ENCODE assay signal across 8 mouse cellular contexts in genomic region chr5:142929400-142929752, GRCm38 (mm10). TPM values are rescaled to one million over a fixed set of nuclear protein-coding genes. Genes with fewer than 3 reads are reported as not detected.
DNase-seq lines count a peak whose midpoint lies in the region; ATAC-seq and TF ChIP-seq lines count a peak whose summit lies in the region.

No protein-coding gene starts in this region.

- H3K27ac ChIP-seq in heart, embryonic 14.5 days (replicated peaks in 1 of 2; ENCODE audit: control insufficient read depth in 1 of 2, insufficient read depth in 1 of 2, low read depth in 2 of 2, low read length in 2 of 2): peak overlapping the region; percentile 83 to 93
- peak overlapping the region; percentile 37 for H3K27ac ChIP-seq in MEL (ENCODE audit: control insufficient read depth, low read depth, low read length)
- H3K27ac ChIP-seq in forebrain, embryonic 16.5 days (ENCODE audit: low read length): peak overlapping the region; percentile 18; the same call in 1 of the 2 replicates
- peak overlapping the region; percentile 87 for H3K27ac ChIP-seq in midbrain, embryonic 10.5 days (replicated peaks)

- H3K27me3 ChIP-seq in heart, embryonic 14.5 days (ENCODE audit: control insufficient read depth, insufficient read depth, low read length): no peaks in the 10 kb centered on the region
- no peaks in the 10 kb centered on the region for H3K27me3 ChIP-seq in MEL (ENCODE audit: control insufficient read depth in 1 of 2, insufficient read depth in 2 of 2, low read length in 2 of 2)
- H3K27me3 ChIP-seq in forebrain, embryonic 16.5 days (replicated peaks; ENCODE audit: control insufficient read depth, insufficient read depth, low read length): 0 out of 2 replicates have a peak, but pooled peaks cover 2% of the 10 kb centered on the region
- peaks cover 47% of the 10 kb centered on the region for H3K27me3 ChIP-seq in midbrain, embryonic 10.5 days (ENCODE audit: low read depth, poor library complexity, severe bottlenecking)

- H3K9ac ChIP-seq in heart, embryonic 14.5 days (ENCODE audit: low read length): peak overlapping the region; percentile 85
- H3K9ac ChIP-seq in MEL (ENCODE audit: control insufficient read depth, low read depth, low read length, poor library complexity, severe bottlenecking): peak overlapping the region; percentile 74
- peak overlapping the region; percentile 58 for H3K9ac ChIP-seq in forebrain, embryonic 16.5 days (replicated peaks; ENCODE audit: low read depth, low read length)

- no peaks in the 10 kb centered on the region for H3K36me3 ChIP-seq in heart, embryonic 14.5 days (ENCODE audit: control insufficient read depth, insufficient read depth, low read length)
- peaks cover 0 to 22% of the 10 kb centered on the region in 2 experiments; a peak in 2 of 4 replicates for H3K36me3 ChIP-seq in MEL (ENCODE audit: control insufficient read depth in 1 of 2, insufficient read depth in 2 of 2, low read length in 2 of 2)
- no peaks in the 10 kb centered on the region for H3K36me3 ChIP-seq in forebrain, embryonic 16.5 days (ENCODE audit: control insufficient read depth, insufficient read depth)
- H3K36me3 ChIP-seq in midbrain, embryonic 10.5 days: no peaks in the 10 kb centered on the region

- TF ChIP-seq EP300 in MEL (IDR thresholded peaks at IDR 0.05; ENCODE audit: low read depth in 1 of 2, low read length in 2 of 2): no peak; a peak in 1 of 4 replicates

- intact Hi-C loops in heart, postnatal 14 days (cut with DNase I): no loop called here

- no peak for DNase-seq in heart, postnatal 14 days
- no peak for DNase-seq in MEL (ENCODE audit: low read depth, low spot score)
- no peak for DNase-seq in midbrain, embryonic 10.5 days (ENCODE audit: low spot score)
- DNase-seq in gastrocnemius, postnatal 10 days: no peak
- DNase-seq in testis, postnatal 10 days (ENCODE audit: low spot score): no peak
- no peak for DNase-seq in right cerebral cortex, postnatal 14 days

- peaks cover 31 to 45% of the 10 kb centered on the region in 2 experiments for H3K4me1 ChIP-seq in heart, embryonic 14.5 days (ENCODE audit: control insufficient read depth in 2 of 2, insufficient read depth in 2 of 2, low read length in 2 of 2)
- peaks cover 5 to 42% of the 10 kb centered on the region in 2 experiments; a peak in 3 of 4 replicates for H3K4me1 ChIP-seq in MEL (ENCODE audit: control insufficient read depth in 1 of 2, insufficient read depth in 2 of 2, low read length in 2 of 2)
- H3K4me1 ChIP-seq in forebrain, embryonic 16.5 days (replicated peaks; ENCODE audit: control insufficient read depth, insufficient read depth, low read length): peaks cover 7% of the 10 kb centered on the region
- peaks cover 43% of the 10 kb centered on the region for H3K4me1 ChIP-seq in midbrain, embryonic 10.5 days

- WGBS in heart, embryonic 14.5 days: 21% methylated on average over 4 of the region's 4 CpGs
- WGBS in forebrain, embryonic 16.5 days: 21% methylated on average over 4 of the region's 4 CpGs
- 21% methylated on average over 4 of the region's 4 CpGs for WGBS in midbrain, embryonic 10.5 days

- peak overlapping the region; percentile 82 for H3K4me2 ChIP-seq in heart, embryonic 14.5 days (ENCODE audit: low read length)
- H3K4me2 ChIP-seq in forebrain, embryonic 16.5 days (ENCODE audit: low read length): peak overlapping the region; percentile 70

- no peak for TF ChIP-seq POLR2A in MEL (IDR thresholded peaks at IDR 0.05; ENCODE audit: control insufficient read depth in 1 of 2, insufficient read depth in 1 of 2, low read depth in 1 of 2, low read length in 2 of 2, poor library complexity in 1 of 2)

- TF ChIP-seq CTCF in MEL (IDR thresholded peaks at IDR 0.05 in 2 of 3, conservative IDR thresholded peaks at IDR 0.05 in 1 of 3; ENCODE audit: control insufficient read depth in 1 of 3, insufficient read depth in 1 of 3, low read depth in 2 of 3, low read length in 3 of 3, poor library complexity in 1 of 3, severe bottlenecking in 1 of 3): no peak

- H3K79me2 ChIP-seq in MEL (ENCODE audit: control insufficient read depth, insufficient read depth, low read length, poor library complexity): peaks cover 4% of the 10 kb centered on the region; the same call in 1 of the 2 replicates

- no peak for ATAC-seq in heart, embryonic 14.5 days (ENCODE audit: insufficient number of reproducible peaks, insufficient read depth, low FRiP score, low read depth)
- ATAC-seq in forebrain, embryonic 16.5 days: no peak

- H3K4me3 ChIP-seq in heart, embryonic 14.5 days (ENCODE audit: control insufficient read depth in 1 of 2, insufficient read depth in 1 of 2, low read depth in 1 of 2, low read length in 2 of 2): peak overlapping the region; percentile 55 to 59
- peak overlapping the region; percentile 58 to 89 for H3K4me3 ChIP-seq in MEL (ENCODE audit: control insufficient read depth in 1 of 2, insufficient read depth in 1 of 2, low read depth in 2 of 2, low read length in 2 of 2)
- peak overlapping the region; percentile 45 for H3K4me3 ChIP-seq in forebrain, embryonic 16.5 days (replicated peaks; ENCODE audit: low read length)
- peak overlapping the region; percentile 57 for H3K4me3 ChIP-seq in midbrain, embryonic 10.5 days

- H3K9me3 ChIP-seq in heart, embryonic 14.5 days (ENCODE audit: control insufficient read depth, low read length): no peaks in the 10 kb centered on the region
- H3K9me3 ChIP-seq in MEL (replicated peaks; ENCODE audit: insufficient read depth, low read length): no peaks in the 10 kb centered on the region
- H3K9me3 ChIP-seq in forebrain, embryonic 16.5 days (ENCODE audit: control insufficient read depth, low read length): no peaks in the 10 kb centered on the region
- H3K9me3 ChIP-seq in midbrain, embryonic 10.5 days (replicated peaks): no peaks in the 10 kb centered on the region

- no peak for TF ChIP-seq RAD21 in MEL (IDR thresholded peaks at IDR 0.05; ENCODE audit: low read depth, low read length)

TF ChIP-seq in MEL, 35 proteins besides CTCF, POLR2A, EP300 and RAD21:
- TF ChIP-seq USF1 (IDR thresholded peaks at IDR 0.05; ENCODE audit: low read depth, low read length) (0 out of 2 replicates have a peak, but pooled peaks have one; percentile 2), GABPA (IDR thresholded peaks at IDR 0.05; ENCODE audit: low read depth, low read length) (no peak), ZMIZ1 (IDR thresholded peaks at IDR 0.05; ENCODE audit: low read depth, low read length) (0 out of 2 replicates have a peak, but pooled peaks have one; percentile 8), E2F4 (IDR thresholded peaks at IDR 0.05; ENCODE audit: borderline replicate concordance, low read depth, low read length) (peak; percentile 14; the same call in 1 of the 2 replicates), MAZ (IDR thresholded peaks at IDR 0.05; ENCODE audit: low read depth, low read length) (0 out of 2 replicates have a peak, but pooled peaks have one; percentile 2), RCOR1 (IDR thresholded peaks at IDR 0.05; ENCODE audit: low read depth, low read length) (0 out of 2 replicates have a peak, but pooled peaks have one; percentile 5)

RNA-seq across cellular contexts. Expression of gene Actb, which starts 22.8 kb away (rescaled TPM):
- polyA plus RNA-seq in heart, embryonic 14.5 days (2014; fragmentation: Nextera tagmentation; extraction: Ambion mirVana): 5,159 and 5,554 TPM in 2 replicates
- total RNA-seq in heart, postnatal 14 days (2021): 1,000 to 10,000 TPM; 1,025 to 1,358 TPM
- 3,019 and 3,042 TPM in 2 replicates for total RNA-seq in MEL (2012; rRNA removed)
- 1,000 to 10,000 TPM; 1,403 to 4,417 TPM for polyA plus RNA-seq in MEL (2012; ENCODE audit: insufficient read depth in 1 of 2, insufficient read length in 2 of 2, low read depth in 1 of 2, low replicate concordance in 2 of 2, missing spikeins in 1 of 2)
- polyA plus RNA-seq in forebrain, embryonic 16.5 days (2015; fragmentation: Nextera tagmentation; extraction: Ambion mirVana): 15,087 and 15,431 TPM in 2 replicates
- 12,690 and 13,877 TPM in 2 replicates for polyA plus RNA-seq in midbrain, embryonic 10.5 days (2016; fragmentation: Nextera tagmentation; extraction: Ambion mirVana)
- total RNA-seq in gastrocnemius, postnatal 10 days (2021): 1,000 to 10,000 TPM; 1,451 to 1,869 TPM

RNA-seq across cellular contexts. Expression of gene Fscn1, which starts 30.8 kb away (rescaled TPM):
- 120 and 124 TPM in 2 replicates for polyA plus RNA-seq in heart, embryonic 14.5 days (2014; fragmentation: Nextera tagmentation; extraction: Ambion mirVana)
- total RNA-seq in heart, postnatal 14 days (2021): 10 to 100 TPM; 47.3 to 68.9 TPM
- not detected in 2 replicates for total RNA-seq in MEL (2012; rRNA removed)
- polyA plus RNA-seq in MEL (2012; ENCODE audit: insufficient read depth in 1 of 2, insufficient read length in 2 of 2, low read depth in 1 of 2, low replicate concordance in 2 of 2, missing spikeins in 1 of 2): not detected
- 541 and 600 TPM in 2 replicates for polyA plus RNA-seq in forebrain, embryonic 16.5 days (2015; fragmentation: Nextera tagmentation; extraction: Ambion mirVana)
- polyA plus RNA-seq in midbrain, embryonic 10.5 days (2016; fragmentation: Nextera tagmentation; extraction: Ambion mirVana): 675 and 709 TPM in 2 replicates
- total RNA-seq in gastrocnemius, postnatal 10 days (2021): 100 to 1,000 TPM in 1 of 2 experiments, 10 to 100 TPM in 1; 94.0 to 121 TPM

RNA-seq across cellular contexts. Expression of gene Fbxl18, which starts 34.2 kb away (rescaled TPM):
- polyA plus RNA-seq in heart, embryonic 14.5 days (2014; fragmentation: Nextera tagmentation; extraction: Ambion mirVana): 5.5 and 7.2 TPM in 2 replicates
- total RNA-seq in heart, postnatal 14 days (2021): 1 to 10 TPM; 7.1 to 7.7 TPM
- total RNA-seq in MEL (2012; rRNA removed): 3.9 and 4.6 TPM in 2 replicates
- polyA plus RNA-seq in MEL (2012; ENCODE audit: insufficient read depth in 1 of 2, insufficient read length in 2 of 2, low read depth in 1 of 2, low replicate concordance in 2 of 2, missing spikeins in 1 of 2): 1 to 10 TPM in 1 of 2 experiments, not detected in 1; 7.4 TPM
- 29.5 and 31.4 TPM in 2 replicates for polyA plus RNA-seq in forebrain, embryonic 16.5 days (2015; fragmentation: Nextera tagmentation; extraction: Ambion mirVana)
- 23.4 and 24.6 TPM in 2 replicates for polyA plus RNA-seq in midbrain, embryonic 10.5 days (2016; fragmentation: Nextera tagmentation; extraction: Ambion mirVana)
- 1 to 10 TPM; 7.1 to 8.4 TPM for total RNA-seq in gastrocnemius, postnatal 10 days (2021)

Comparison
In these comparisons a context has a peak if more than half of its experiments do, and no peak if none do; other contexts are left out.
1. H3K27ac ChIP-seq: peak in every context shown above with its lines; median percentile 88 in heart, embryonic 14.5 days; 87 in midbrain, embryonic 10.5 days; 37 in MEL; 18 in forebrain, embryonic 16.5 days.
2. RNA of gene Fscn1, which starts 30.8 kb away (polyA plus RNA-seq): 675 to 709 TPM in midbrain, embryonic 10.5 days, 541 to 600 TPM in forebrain, embryonic 16.5 days and 120 to 124 TPM in heart, embryonic 14.5 days; not detected in MEL; every median in the first group is over 100 times any median in the second.
3. Peak in every context shown above with its lines, with median percentiles within 50 percentile points of each other: H3K4me3 ChIP-seq and H3K9ac ChIP-seq.